Mouse (Mus musculus) thymus, postnatal 4 days (tissue): ENCODE results near the gene Sort1.

Experiments used
- DNase-seq: peaks from one replicate; pipeline ENCODE4 v3.0.0; 2021

Sort1 gene

DNA sequence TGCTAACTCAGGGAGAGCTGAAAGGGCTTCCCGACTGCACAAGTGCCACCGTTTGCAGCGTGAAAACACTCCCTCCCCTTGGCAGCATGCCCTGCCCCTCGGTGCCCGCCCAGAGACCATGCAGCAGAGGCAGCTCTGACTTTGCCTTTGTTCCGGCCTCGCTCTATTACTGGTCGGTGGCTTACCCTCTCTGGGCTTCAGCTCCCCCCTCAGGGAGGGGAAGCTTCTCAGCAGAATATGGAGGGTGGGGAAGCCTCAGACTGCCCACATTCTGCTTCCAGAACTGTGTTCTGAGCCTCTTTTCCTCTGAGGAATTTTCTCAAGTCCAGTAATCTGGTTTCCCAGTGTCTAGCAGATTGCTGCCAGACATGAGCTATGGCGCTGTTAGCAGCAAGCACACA is 44.6 kb downstream of the Sort1 start:
- no peak for DNase-seq

DNA sequence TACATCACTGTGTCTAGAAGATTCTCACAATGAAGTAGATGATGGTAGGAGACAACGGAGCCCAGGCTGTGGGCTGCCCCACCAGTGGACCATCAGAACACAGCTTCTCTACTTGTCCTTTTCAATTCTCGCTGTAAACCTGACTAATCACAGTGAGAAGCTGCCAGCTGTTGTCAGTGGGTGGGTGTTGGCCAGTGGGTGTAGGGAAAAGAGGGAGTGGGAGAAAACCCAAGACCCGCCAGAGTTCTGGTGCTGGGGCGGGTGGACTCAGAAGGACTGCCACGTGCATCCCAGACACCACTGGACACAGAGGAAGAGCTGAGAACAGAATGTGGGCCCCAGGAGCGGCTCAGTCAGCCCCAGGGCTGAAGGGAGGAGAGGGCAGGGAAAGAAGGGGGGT is 46.9 kb downstream of the Sort1 start:
- no peak for DNase-seq

DNA sequence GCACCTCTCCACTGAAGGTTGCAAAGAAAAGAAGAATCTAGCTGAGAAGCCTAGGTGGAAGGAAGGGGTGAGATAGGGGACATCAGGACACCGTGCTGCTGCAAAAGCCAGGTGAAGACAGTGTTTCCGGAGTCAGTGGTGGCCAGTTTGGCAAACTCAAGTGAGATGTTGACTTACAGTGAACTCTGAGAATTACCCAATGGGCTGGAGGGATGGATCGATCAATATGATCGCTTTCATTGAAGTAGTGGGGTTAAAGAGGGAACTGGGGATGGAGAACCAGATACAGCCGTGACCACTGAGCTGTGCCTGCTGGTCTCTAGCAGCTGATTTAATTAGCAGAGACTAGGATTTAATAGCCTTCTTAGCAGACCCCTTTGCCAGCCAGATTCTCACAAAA is 53.0 kb downstream of the Sort1 start:
- no peak for DNase-seq

DNA sequence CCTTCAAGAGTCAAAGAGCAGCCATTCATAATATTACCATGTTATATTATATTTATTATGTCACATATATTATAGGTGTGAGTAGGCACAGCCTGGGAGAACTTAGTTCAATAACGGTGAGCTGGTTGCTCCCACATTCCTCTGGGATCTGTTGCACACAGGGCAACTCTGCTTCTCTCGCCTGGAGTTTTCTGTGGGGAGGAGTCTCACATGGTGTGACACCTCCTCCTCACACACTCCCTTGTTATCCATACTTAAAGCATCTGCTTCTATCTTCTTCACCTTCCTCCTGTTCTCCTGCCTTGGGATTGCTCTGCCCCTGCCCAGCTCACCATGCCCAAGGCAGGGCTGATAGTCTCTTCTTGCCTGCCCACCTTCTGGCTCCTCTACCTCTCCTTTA is 57.2 kb downstream of the Sort1 start:
- no peak for DNase-seq

DNA sequence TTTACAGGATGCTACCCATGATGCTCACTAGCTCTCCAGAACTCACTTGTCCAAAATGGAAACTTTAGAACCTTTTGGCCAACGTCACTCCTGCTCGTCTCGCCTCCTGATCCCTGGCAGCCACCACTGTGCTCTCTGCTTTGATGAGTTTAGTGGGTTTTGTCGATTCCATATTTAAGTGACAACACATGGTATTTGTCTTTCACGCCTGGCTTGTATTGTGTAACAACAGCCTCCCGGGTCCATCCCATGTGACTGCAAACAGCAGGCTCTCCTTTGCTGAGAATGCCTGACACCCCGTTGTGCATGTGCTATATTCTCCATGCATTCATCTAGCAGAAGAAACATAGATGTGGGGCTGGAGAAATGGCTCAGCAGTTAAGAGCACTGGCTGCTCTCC is 58.3 kb downstream of the Sort1 start:
- no peak for DNase-seq

DNA sequence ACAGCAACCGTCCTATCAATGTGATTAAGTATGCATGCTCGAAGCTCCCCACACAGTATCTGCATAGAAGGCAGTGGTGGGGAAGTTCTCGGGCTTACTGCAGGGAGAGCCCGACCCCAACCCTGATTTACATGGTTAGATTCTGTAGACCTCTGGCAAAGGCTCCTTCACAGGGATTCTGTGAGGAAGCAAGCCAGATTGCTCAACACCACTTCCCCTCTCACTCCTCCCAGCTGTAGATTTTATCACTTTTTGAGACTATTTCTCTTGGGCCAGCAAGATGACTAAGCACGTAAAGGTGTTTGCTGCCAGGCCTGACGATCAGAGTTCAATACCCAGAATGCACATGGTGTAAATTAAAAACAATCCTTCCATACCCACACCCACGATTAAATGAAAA is 62.0 kb downstream of the Sort1 start:
- no peak for DNase-seq

DNA sequence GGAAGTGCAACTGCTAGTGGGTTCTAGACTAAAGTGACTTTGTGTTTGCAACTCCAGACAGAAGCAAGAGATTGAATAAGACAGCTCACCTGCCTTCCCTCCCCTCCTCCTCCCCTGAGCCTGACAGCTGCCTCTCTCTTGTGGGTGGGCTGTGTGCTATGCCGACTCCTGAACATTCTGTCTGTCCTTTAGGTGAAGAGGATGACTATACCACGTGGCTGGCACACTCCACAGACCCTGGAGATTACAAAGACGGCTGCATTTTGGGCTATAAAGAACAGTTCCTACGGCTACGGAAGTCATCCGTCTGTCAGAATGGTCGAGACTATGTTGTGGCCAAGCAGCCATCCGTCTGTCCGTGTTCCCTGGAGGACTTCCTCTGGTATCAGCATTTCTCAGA is 64.5 kb downstream of the Sort1 start:
- DNase-seq = no peak

DNA sequence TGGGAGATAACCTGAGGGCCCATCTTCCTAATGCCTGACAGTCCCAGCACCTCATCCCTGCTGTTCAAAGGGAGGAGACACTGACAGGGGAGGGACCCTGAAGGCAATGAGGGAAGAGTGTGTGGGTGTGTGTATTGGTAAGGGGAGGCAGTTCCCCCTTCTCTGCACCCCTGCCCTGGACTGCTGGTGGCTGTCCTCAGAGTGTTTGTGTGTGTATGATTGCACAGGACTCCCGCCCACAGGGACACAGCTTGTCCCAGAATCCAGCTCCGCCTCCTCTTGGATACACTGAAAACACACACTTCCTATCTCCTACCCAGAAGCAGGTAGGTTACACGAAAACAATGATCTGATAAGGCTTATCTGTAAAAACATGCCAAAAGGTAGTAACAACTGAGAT is 71.4 kb downstream of the Sort1 start:
- DNase-seq = no peak

DNA sequence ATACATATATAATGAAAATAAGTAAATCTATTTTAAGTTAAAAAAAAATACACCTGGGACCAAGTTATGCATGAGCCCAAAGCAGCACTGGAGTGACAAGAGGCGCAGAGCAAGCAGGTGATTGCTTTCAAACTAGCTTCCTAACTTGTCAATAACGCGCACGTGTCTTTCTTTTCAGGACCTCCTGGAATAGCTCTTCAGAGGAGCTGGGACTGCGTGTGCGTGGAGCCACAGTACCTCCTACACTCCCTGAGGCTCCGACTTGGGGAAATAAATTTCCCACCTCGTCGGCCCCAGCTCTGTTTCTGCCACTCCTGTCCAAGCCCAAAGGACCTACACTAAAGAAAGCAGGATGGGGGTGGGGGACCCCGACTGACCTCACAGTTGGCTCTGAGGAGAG is 73.2 kb downstream of the Sort1 start:
- no peak for DNase-seq

DNA sequence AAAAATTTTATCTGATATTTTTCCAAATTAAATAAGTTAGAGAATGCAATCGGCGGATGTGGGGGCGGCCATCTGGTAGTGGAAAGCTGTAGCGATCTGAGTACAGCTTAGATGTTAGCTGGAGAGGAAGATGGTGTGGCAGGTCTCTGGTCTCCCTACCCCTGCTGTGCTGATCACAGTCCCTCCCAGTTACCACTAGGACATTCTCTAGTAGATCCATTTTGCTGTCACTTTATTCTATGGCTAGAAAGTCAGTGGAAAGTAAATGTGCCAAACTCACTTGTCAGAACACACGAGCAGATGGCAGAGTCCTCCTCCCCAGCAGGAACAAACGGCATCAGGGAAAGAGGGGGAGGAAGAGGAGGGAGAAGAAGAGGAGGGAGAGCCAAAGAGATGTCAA is 74.6 kb downstream of the Sort1 start:
- DNase-seq = no peak

DNA sequence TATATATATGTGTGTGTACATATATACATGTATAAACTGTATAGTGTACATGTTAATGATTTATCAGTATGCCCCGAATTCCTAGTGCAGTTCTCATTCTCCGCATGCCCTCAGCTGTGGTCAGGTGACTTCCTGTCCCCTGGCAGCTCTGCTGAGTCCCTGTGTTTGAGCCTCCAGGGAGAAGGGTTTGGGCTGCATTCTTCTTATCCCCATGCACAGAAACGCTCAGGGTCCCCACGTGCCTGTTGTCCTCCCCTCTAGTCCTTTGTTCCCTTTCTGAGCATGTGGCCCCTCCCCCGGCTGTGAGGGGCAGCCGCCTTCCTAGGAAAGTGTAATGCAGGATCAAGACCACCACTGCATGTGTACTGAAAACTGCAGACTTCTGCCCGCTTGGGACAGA is 77.0 kb downstream of the Sort1 start:
- peak; percentile 20 for DNase-seq

DNA sequence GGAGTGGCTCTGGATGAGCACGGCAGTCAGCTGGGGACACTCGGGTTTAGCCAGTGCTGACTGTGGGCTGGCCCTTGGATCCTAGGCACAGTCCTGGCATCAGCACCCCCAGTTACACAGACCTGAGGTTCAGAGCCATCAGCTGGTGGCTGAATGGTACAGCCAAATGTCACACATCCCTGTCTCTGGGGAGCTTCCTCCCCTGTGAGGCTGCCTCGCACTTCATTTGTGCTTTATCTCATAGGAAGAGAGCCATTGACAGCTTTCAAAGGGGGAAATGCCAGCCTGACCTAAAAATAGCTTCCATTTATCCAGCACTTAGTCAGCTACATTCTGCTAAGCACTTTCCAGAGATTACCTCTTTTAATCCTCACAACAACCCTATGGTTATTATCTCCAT is 79.7 kb downstream of the Sort1 start:
- DNase-seq = no peak

DNA sequence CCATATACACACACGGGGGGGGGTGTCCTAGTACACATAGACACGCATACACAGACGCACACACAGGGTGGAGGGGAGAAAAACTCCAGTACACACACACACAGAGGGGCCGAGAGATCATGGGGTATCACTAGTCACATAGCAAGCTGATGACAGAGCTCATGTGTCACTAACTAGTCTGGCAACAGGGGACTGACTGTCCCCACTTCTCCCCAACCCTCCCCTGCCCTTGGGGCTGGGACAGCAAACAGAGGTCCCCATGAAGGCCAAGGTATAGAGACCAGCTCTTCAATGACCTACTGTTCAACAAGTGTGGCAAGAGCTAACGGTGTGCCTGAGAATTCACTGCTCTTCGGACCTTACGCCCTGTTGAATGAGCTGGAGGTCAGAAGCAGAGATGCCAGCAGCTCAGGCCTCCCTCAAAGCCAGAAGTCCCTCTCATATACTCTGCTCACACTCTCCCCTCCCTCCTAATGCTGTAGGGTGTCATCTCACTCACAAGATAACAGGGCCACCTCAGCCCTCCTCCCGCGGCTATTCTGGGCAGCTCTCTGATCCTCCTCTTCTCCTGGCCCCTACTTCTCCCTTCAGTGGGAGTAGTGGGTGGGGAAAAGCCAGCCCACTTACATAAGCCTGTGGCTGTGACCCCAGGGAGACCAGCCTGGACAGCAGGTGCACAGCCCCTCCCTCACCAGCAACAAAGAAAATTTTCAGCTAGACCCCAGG is 80.6 kb downstream of the Sort1 start, which contains the start of gene Mybphl:
Mybphl (plus strand) TSS at position 642 of the 726 bp plus-strand sequence.
- no peak for DNase-seq

DNA sequence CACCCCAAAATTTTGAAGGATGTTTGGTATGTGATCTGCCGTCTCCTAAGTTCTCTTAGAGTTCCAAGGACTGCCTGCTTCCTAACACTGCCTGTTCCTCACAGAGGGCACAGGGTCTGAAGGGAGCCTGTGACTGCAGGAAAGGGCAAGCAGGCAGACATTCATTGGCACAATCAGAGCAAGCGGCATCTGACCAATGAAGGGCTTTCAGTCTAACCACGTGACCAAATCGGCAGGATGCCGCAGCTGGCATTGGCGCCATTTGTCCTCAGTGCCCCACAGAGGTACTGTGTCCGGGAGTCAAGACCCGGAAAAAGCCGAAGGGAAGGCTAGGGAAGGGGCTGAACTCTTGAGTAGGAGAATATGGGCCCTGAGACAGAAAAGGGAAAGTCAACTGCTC is 83.3 kb downstream of the Sort1 start:
- DNase-seq = no peak

DNA sequence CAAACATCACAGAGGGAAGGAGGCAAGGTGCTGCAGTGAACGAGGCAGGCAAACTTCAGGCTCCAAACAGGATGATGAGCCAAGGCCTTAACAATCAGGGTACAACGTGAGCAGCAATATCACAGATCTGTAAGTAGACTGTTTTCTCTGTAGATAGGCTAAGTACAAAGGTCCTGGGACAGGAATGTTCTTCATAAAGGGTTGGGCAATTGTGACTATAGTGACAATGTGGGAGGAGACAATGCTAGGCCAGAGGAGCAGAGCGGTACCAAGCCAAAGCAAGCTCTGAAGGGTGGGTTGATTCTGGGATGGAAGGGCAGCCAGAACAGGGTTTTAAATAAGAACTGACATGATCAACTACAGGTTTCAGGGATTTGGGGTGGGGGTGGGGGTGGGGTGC is 83.9 kb downstream of the Sort1 start:
- no peak for DNase-seq

DNA sequence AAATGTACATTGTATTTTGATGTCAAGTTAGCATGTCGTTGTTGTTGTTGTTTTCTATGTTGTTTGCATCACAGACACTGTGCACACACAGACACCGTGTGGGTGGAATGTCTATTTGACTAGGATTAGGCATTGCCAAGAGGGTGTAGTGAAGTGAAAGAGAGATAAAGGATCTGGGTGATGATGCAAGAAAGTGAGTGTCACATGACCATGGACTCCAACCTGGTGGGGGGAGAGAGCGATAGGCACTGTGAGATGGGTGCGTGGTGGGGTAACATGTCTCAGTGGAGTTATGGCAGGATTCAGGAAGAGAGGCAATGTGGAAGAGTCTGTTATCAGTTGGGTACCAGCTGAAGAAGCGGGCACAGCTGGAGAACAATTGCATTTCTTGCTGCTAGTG is 84.8 kb downstream of the Sort1 start:
- no peak for DNase-seq

DNA sequence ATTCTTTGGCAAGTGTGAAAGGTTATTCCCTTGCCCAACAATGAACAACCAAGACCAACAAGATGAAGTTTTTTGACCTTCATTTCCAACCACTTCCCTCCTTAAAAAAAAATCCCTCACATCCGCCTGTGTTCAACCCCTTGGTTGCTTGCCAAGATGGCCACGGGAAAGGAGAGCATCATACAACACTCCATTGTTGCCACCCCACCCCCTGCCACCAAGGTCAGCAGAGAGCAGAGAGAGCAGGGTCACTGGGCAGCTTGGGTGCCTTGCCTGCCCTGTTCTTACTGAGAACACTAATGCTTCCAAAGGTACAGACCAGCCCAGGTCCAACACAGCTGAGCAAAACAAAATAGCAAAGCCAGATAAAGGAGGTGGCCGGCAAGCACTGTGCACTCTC is 88.4 kb downstream of the Sort1 start:
- DNase-seq = no peak

DNA sequence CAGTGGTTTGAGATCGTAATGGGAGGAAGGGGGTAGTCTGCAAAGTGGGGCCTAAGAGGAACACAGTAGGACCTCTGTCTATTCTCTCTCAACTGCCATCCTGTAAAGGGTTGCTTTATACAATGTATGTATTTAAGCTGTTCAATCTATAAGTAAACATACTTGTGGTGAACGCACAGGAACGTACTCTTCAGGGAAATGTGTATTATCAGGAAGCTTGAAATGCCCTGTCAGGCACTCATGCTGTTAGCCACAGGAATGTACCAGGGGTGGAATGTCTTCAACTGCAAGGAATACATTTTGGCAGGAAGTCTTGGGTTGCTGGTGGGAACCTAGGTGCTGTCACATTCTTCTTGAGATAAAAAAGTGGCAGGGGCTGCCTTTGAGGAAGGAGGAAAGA is 88.8 kb downstream of the Sort1 start:
- no peak for DNase-seq

DNA sequence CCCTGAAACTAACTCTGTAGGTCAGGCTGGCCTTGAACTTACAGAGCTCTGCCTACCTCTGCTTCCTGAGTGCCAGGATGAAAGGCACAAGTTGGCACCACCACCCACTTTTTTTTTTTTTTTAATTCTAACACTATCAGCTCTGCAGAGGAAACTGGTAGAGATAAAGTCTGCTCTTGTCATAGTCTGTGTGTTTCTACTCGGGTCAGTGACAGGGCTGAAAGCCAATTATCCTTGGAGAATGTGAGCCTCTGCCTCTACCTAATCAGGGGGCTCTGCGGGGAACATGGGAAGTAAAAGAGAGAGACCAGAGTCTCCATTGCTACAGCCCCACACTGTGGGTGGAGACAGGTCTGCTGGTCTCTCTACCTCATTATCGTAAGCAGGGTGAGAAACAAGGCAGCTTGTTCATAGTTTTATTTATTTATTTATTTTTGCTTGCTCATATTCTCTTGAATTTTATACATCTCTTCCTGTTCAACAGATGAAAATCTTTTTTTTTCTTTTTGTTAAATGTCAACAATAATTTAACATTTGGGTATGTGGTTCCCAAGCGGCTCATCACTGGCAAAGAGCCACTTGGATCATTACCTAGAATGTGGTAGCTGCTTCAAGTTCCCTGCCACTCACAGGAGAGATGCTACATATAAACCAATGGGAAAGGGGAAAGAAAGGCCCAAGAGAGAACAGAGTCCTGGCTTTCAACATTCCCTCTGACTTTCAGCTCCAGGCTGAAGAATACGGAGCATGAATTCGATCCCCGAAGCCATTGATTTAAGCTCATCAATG is 95.2 kb downstream of the Sort1 start:
- DNase-seq = no peak

DNA sequence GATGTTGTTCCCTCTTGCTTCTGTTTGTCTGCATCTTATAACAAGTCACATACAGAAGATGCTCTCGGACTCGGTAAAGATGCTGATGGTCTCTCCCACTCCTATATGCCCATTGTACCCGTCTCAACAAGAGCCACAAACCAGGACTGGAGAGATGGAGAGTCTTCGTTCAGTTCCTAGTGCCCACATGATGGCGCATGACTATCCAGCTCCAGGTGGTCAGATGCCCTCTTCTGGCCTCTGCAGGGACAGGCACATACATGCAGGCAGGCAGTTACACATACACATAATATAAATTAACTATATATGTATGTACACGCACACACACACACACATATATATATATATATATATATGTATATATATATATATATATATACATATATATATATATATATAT is 96.8 kb downstream of the Sort1 start:
- DNase-seq = peak; percentile 49

DNA sequence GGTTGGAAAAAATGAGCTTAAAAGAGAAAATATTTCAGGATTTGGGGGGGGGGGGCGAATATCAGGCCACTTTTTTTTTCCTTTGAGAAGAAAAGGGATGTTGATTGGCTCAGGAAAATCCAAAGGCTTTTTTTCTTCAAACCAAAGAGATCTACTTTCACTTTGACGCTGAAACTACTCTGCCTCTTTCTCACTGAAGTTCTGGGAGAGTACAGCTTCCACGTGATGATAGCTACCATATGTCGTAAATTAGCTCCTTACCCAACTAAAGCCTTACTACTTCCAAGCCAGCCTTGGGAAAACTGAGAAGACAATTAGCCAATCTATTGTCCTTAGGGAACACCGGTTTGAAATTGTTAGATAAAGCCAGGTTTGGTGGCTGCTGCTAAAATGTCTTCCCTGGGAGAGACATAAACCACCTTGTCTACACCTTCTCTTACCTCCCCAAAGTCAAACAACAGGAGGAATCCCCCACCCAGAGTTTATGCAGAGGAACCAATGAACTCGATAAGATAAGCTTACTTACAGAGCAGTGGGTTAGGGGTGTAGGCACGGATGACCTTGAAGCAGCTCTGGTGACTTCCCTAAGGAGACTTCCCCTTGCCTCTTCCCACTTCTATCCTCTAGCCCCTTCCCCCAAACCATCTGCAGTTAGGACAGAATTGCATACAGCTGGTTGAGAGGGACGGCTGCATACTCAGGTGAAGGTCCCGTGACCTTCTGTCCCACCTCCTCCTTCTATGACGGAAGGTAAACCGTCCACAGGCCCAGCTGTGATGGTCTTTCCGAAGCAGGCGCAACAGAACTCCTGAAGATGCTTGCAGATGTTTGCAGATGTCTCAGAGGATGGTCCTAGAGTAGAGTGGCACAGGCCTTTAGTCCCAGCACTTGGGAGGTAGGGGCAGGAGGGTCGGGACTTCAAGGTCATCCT is 98.3 kb downstream of the Sort1 start:
- DNase-seq = no peak

DNA sequence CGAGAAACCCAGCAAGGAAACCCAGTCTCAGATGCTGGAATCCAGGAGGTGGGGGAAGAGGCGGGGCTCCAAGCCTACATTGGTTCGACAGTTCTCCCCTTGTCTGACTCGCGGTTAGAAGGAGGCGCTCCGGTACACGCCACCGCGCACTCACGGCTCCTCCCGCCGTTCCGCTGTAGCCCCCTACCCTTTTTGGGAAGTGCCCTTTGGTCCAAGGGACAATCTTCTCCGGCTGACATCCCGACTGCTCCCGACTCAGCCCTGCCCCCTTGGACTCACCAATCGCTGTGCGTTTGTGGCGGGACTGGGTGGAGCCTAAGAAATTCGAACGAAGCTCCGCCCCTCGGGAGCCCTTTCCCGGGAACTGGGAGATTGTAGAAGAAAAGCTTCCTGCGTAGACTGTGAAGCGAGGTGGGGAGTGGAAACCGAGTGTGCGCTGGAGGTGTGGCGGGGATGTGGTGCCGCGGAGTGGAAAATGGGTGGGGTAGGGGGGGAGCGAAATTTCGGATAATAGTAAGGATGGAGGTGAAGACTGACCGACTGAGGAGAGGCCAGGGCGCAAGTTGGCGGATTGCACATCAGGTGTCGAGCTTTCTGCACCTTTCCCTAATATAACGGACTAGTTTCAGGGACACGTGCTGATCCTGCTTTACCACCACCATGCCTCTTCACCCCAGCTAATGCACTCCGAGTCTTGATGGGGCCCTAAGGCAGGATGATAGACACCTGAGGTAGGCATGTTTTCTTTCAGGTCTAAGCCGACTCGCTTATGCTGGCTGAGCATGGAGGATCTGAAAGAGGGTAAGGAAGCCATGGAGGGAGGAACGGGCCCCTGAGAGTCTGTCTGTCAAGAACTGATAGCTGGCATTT is 99.8 kb downstream of the Sort1 start, which contains the start of gene Psrc1:
Psrc1 (plus strand) TSS at position 355 of the 870 bp plus-strand sequence.
- DNase-seq = peak; percentile 81
